Mouse (Mus musculus) liver, postnatal 0 days (tissue): Measurements from ENCODE around the gene Mlec. TPM values are rescaled to one million over a fixed set of nuclear protein-coding genes. Genes with fewer than 3 reads are reported as not detected.
"Not testable (repeated sequence)": the region's sequence is repeated elsewhere in the genome, so short reads cannot be mapped to it uniquely, and the experiment has no call there.

Experiments used
- ATAC-seq: fragments of 200-750 bp; cut with Nextera tagmentation; 2 replicates; pipeline ENCODE4 v1.8.0; 2017; ENCODE audit warnings: mild to moderate bottlenecking, moderate library complexity
- DNase-seq: peaks from one replicate; pipeline ENCODE4 v3.0.0-alpha.2; 2016
- H3K27ac ChIP-seq: fragments of 300-500 bp; sonication (generic); 2 replicates; pipeline ENCODE4 v1.5.1; 2014; ENCODE audit warnings: antibody characterized with exemption, moderate library complexity, mild to moderate bottlenecking, low read depth
- H3K27me3 ChIP-seq: fragments of 300-500 bp; sonication (generic); 2 replicates; pipeline ENCODE4 v1.6.1; 2014; ENCODE audit warnings: low read length, control low read depth, mixed read lengths; ENCODE audit not compliant: insufficient read depth
- H3K36me3 ChIP-seq: fragments of 300-500 bp; sonication (generic); replicated peaks from 2 replicates; pipeline ENCODE4 v1.6.1; 2014; ENCODE audit warnings: mild to moderate bottlenecking, control low read depth, low read length, moderate library complexity, mixed read lengths; ENCODE audit not compliant: insufficient read depth
- H3K4me1 ChIP-seq: fragments of 300-500 bp; sonication (generic); 2 replicates; pipeline ENCODE4 v1.6.1; 2014; ENCODE audit warnings: antibody characterized with exemption, mild to moderate bottlenecking, control low read depth; ENCODE audit not compliant: insufficient read depth
- H3K4me2 ChIP-seq: fragments of 300-500 bp; sonication (generic); 2 replicates; pipeline ENCODE4 v1.6.1; 2014; ENCODE audit warnings: low read depth, mild to moderate bottlenecking, low read length, moderate library complexity, mixed read lengths
- H3K4me3 ChIP-seq: fragments of 300-500 bp; sonication (generic); 2 replicates; pipeline ENCODE4 v1.5.1; 2014; ENCODE audit warnings: low read depth, low read length
- H3K9ac ChIP-seq: fragments of 300-500 bp; sonication (generic); replicated peaks from 2 replicates; pipeline ENCODE4 v1.6.1; 2014; ENCODE audit warnings: mild to moderate bottlenecking, moderate library complexity
- H3K9me3 ChIP-seq: fragments of 300-500 bp; sonication (generic); 2 replicates; pipeline ENCODE4 v1.6.1; 2016; ENCODE audit warnings: mild to moderate bottlenecking, control low read depth, low read length, mixed read lengths
- CTCF ChIP-seq: sonication (generic); IDR thresholded peaks from 2 replicates; pipeline ENCODE4 v1.5.1; 2016; ENCODE audit warnings: antibody characterized with exemption, low read depth
- EP300 ChIP-seq: IDR thresholded peaks from 2 replicates; pipeline ENCODE4 v1.6.1; 2016; ENCODE audit warnings: antibody characterized with exemption, low read depth, mild to moderate bottlenecking
- WGBS: fragments of 180-500 bp; shearing (Covaris S2); extraction: QIAGEN DNeasy Blood & Tissue Kit; methylation state at CpG from one replicate; pipeline ENCODE4 v1.1.7; 2014; ENCODE audit not compliant: insufficient replicate concordance; 5-methylcytosine and 5-hydroxymethylcytosine counted together
- polyA plus RNA-seq: library from polyadenylated mRNA; unstranded; fragments of >200 nt; fragmentation: Nextera tagmentation; extraction: Ambion mirVana; gene quantifications from 2 replicates; pipeline ENCODE4 v1.2.1, GENCODE M21; 2015

Gene Mlec
- polyA plus RNA-seq, 1 experiment from 2014 or later = 8.2 TPM

DNA sequence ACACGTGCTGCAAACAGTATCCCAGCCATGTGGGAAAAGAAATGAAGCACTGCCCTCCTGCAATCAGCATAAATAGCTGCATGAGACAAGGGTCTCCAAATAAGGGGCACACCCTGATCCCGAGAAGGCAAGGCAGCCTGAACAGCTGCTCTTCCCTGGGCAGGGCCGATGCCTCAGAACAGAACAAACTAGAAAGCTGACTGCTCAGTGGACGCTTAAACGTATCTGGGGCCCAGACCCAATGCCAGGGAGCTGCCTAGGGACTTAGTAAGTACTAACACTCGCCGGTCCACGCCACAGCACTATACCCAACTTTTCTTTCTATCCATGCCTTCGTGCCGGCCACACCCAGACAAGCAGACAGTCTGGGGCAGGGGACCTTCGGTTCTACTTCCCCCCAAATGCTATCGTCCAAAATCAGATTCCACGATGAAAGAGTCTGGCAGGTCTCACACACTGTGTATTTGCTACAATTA, 2.8 kb downstream of the Mlec start:
- ATAC-seq = no peak
- no peaks in the 10 kb centered on the region for H3K9me3 ChIP-seq
- H3K27ac ChIP-seq = peak overlapping the region; percentile 61
- WGBS = 27% methylated on average over 13 of the region's 13 CpGs
- peak overlapping the region; percentile 93 for H3K4me2 ChIP-seq
- H3K36me3 ChIP-seq = peaks cover 9% of the 10 kb centered on the region
- DNase-seq = no peak
- no peak for TF ChIP-seq CTCF
- no peak for TF ChIP-seq EP300
- H3K27me3 ChIP-seq = no peaks in the 10 kb centered on the region
- H3K4me1 ChIP-seq = peaks cover 55% of the 10 kb centered on the region
- peak overlapping the region; percentile 47 for H3K9ac ChIP-seq
- H3K4me3 ChIP-seq = peak overlapping the region; percentile 84

DNA sequence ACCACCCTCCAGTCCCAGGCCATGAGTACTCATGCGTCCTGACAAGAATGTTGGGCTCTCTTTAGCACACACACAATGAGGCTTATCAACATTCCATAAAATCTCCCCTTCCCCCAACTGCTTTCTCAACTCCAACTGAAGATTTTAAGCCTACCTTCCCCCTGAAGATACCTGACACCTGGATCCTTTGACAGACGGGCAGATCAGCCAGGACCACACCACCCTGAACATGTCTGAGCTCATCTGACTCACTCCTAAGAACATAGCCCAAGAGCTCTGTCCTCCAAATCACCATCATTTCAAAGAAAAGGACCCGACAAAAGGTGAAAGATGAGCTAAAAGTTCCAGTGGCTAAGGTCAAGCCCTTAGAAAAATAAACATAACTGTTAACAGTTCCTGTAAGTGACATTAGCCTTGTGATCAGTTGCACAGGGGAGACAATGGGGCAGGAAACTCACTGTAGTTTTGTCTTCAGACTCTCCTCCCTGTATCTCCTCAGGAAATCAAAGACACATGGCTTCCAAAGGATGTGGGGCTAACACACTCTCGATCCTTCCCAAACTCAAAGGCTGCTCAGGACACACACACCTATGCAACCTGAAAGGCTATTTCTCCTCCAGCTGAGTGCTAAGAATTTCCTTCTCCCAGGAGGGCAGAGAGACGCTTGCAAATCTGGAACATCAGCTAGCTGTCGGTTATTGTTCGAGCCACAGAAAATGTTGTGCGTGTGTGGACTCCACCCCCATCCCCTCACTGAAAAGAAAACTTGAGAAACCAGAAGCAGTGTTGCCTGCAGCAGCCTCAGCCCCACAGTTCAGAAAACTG, 5.6 kb downstream of the Mlec start:
- H3K9me3 ChIP-seq = no peaks in the 10 kb centered on the region
- H3K4me1 ChIP-seq = peaks cover 52% of the 10 kb centered on the region
- DNase-seq (no peak), ATAC-seq (no peak)
- TF ChIP-seq CTCF (no peak), EP300 (no peak)
- 0 out of 2 replicates have a peak overlapping the region, but pooled peaks have one; percentile 23 for H3K27ac ChIP-seq
- H3K4me2 ChIP-seq = no peak overlapping the region
- no peak overlapping the region for H3K4me3 ChIP-seq
- no peak overlapping the region for H3K9ac ChIP-seq
- 47% methylated on average over 8 of the region's 8 CpGs for WGBS
- H3K27me3 ChIP-seq = no peaks in the 10 kb centered on the region
- H3K36me3 ChIP-seq = peaks cover 24% of the 10 kb centered on the region

DNA sequence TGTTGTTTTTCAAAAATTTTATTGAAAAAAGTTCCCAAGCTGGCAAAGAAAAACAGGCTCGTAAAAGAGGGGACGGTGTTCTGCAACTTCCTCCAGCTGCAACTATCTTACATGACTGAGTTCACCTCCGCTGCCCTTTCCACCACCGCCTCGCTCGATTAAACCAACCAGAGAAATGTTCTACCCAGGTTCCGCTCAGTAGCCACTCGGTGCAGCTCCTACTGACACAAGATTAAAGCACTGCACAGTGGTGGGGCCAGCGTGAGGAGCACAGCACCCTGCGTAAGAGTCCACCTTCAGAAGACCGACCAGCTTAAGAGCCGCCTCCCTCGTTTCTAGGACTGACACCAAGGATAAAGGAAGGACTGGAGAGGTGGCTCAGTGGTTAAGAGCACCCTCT, 6.5 kb downstream of the Mlec start:
- Histone ChIP-seq H3K9me3 (no peaks in the 10 kb centered on the region), H3K36me3 (peaks cover 32% of the 10 kb centered on the region), H3K4me1 (peaks cover 51% of the 10 kb centered on the region), H3K4me2 (no peak overlapping the region), H3K9ac (no peak overlapping the region), H3K27me3 (no peaks in the 10 kb centered on the region), H3K4me3 (no peak overlapping the region), H3K27ac (0 out of 2 replicates have a peak overlapping the region, but pooled peaks have one; percentile 24)
- ATAC-seq (no peak), DNase-seq (no peak)
- WGBS = 72% methylated on average over 13 of the region's 13 CpGs
- TF ChIP-seq EP300 (no peak), CTCF (no peak)

DNA sequence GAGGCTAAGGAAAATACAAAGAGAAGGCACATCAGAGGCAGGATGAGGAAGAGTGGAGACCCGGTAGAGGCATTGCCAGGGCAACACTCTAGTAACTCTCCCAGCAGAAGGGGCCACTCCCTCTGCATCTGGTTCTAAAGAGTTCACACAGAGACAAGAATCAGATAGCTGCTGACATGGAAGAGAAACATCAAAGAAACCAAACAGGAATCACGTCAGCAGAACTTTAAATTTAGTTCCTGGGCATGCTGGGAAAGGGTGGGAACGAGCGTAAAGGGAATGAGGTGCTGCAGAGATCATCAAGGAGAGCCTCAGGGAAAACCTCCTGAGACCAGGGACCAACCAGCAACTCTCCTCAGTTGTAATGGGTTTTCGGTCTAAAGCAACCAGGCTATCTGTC, 7.0 kb downstream of the Mlec start:
- no peak for DNase-seq
- H3K9ac ChIP-seq = no peak overlapping the region
- H3K27me3 ChIP-seq = no peaks in the 10 kb centered on the region
- no peak overlapping the region for H3K4me2 ChIP-seq
- H3K4me1 ChIP-seq = peaks cover 47% of the 10 kb centered on the region
- WGBS = 74% methylated on average over 5 of the region's 5 CpGs
- ATAC-seq = no peak
- no peaks in the 10 kb centered on the region for H3K9me3 ChIP-seq
- no peak overlapping the region for H3K4me3 ChIP-seq
- no peak overlapping the region for H3K27ac ChIP-seq
- no peak for TF ChIP-seq CTCF
- no peak for TF ChIP-seq EP300
- peaks cover 35% of the 10 kb centered on the region for H3K36me3 ChIP-seq

DNA sequence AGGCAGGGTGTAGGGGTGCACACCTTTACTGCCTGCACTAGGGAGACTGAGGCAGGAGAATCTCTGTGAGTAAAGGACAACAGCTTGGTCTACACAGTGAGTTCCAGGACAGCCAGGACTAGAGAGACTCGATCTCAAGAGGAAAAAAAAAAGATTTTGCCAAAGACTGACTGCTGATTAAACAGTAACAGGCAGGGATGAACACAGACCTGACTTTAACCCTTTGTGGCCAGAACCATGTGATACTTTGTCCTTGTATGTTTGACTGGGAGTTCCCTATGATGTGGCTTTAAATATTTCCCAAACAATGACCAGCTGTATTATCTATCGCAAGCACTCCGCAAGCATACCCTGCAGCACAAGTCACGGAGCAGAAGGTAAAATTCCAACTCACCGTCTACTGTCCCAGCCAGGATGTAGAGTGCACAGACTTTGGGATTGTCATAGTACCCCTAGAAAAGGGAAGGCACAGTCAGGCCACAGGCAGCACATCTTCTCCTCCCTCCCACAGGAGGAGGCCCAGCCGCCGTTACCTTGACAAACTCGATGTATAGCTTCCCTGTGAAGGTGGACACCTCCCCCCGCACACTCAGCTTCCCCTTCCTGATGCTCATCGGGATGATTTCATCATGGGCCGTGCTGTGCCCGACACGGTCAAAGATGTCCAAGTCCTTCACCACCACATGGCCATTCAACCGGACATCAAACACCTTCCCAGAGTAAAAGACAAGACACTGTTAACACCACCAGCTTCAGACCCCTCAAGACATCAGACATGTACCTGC, 8.1 kb downstream of the Mlec start:
- ATAC-seq (peak; percentile 21; the same call in 1 of the 2 replicates), DNase-seq (no peak)
- H3K36me3 ChIP-seq = peaks cover 35% of the 10 kb centered on the region
- no peaks in the 10 kb centered on the region for H3K9me3 ChIP-seq
- peaks cover 35% of the 10 kb centered on the region for H3K4me1 ChIP-seq
- no peak overlapping the region for H3K4me3 ChIP-seq
- TF ChIP-seq CTCF = no peak
- TF ChIP-seq EP300 = no peak
- no peaks in the 10 kb centered on the region for H3K27me3 ChIP-seq
- 67% methylated on average over 14 of the region's 14 CpGs for WGBS
- H3K4me2 ChIP-seq = no peak overlapping the region
- no peak overlapping the region for H3K9ac ChIP-seq
- H3K27ac ChIP-seq = no peak overlapping the region

DNA sequence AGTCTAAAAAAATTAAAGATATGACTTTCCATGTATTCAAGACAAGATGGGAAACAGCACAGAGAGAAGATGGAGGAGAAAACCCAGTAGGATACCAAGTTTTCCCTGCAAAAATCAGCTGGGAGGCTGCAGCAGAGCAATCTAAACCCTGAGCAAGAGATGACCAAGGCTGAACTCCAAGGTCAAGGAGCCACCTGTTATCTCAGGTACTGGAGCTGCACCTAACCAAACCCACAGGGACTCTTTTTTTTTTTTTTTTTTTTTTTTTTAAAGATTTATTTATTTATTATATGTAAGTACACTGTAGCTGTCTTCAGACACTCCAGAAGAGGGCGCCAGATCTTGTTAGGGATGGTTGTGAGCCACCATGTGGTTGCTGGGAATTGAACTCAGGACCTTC, 9.1 kb downstream of the Mlec start:
- H3K27me3 ChIP-seq, H3K9me3 ChIP-seq, H3K4me2 ChIP-seq, H3K9ac ChIP-seq, H3K27ac ChIP-seq, H3K4me3 ChIP-seq, DNase-seq, ATAC-seq: not testable (repeated sequence)
- peaks cover 43% of the 10 kb centered on the region for H3K36me3 ChIP-seq
- peaks cover 25% of the 10 kb centered on the region for H3K4me1 ChIP-seq
- WGBS = no CpG with 5 or more reads among the region's 1 CpGs
